Mouse (Mus musculus): ENCODE measurements around the gene Nav2.

Gene Nav2

DNA sequence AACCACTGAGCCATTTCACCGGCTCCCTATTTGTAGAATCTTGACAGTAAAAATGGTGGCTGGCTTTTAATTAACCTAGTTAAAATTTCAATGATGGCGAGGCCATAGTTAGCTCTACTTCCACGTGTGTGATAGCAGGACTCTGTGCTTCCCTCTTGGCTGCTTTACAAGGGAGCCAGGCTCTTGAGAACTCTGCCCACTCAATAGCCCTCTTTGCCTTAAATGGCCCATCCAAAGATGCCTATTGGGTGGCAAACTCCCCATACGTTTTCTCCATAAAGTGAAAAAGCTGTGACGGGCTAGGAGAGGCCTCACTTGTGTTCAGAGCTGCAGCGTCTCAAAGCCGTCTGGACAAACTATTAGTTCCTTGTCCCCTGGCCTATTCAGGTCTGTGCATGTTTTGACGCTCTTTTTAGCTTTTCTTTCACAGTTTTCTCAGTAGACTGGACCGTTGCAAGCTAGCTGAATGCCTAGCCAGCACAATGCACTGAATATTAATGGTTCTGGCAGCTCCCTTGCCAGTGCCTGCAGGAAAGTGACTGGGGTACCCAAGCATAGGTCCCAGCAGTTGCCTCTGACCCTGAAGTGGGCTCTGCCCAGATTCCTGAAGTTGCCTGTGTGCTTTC, 453.1 kb downstream of the Nav2 start:
- DNase-seq (ENCODE audit: low spot score): no peak

DNA sequence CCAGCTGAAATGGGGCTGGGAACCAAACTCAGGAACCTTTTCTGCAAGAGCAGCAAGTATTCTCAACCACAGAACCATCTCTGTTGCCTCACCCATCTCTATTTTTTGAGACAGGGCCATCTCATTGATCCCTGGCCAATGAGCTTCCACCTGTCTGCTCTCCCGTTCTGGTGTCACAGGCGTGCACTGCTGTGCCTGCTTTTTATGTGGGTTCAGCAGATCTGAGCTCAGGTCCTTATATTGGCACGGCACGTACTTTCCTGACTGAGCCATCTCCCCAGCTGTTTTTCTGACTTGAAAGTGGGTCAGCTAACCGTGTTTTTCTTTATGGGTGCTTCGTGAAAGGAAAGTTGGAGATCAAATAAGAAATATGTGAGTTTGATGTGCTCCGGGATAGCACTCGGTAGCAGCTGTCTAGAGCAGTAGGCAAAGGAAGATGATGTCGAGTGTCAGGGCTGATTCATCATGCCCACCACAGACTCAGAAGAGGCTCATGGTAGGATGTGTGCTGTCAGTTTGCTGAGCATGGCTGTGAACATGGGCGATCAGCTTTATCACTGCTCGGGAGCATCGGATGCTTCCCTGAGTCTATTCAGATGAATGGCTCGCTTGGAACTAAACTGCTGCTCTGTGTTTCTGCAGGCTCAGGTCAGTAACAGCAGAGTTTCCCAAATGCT, 456.1 kb downstream of the Nav2 start:
- no peak for DNase-seq (ENCODE audit: low spot score)

DNA sequence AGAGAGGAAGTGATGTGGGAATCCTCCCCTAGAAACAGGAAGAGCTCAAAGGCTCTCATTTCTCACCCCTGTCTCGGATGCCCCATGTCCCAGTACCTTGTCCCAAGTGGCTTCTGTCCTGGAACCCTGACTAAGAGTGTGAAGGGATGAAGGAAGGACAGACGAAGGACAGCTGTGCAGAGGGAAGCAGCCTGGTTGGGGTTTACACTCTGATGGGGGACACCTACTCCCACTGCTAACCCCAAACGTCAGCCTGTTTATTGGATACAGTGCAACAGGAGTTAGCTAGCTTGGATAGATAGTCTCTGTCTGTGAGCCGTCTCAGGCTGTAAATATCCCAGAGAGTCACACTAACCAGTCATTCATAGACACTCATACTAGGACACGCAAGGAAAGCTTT, 460.1 kb downstream of the Nav2 start:
- DNase-seq (ENCODE audit: low spot score): no peak

DNA sequence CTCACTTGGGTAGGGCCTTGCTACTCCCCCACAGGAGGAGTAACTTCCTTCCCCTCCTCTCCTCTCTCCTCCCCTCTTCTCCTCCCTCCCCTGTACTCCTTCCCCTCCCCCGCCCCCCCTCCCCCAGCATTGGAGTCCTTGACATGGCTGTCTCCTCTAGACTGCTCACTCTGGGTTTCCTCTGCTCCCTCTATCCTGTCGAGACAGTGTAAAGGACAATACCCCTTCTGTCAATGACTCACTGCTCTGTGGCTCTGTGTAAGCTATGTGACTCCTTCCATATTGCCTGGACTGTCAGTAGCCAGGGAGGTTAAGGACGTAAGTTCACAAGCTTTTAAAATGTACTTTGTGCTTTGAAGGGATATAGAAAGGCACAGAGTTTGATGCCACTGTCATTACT, 460.5 kb downstream of the Nav2 start:
- no peak for DNase-seq (ENCODE audit: low spot score)

DNA sequence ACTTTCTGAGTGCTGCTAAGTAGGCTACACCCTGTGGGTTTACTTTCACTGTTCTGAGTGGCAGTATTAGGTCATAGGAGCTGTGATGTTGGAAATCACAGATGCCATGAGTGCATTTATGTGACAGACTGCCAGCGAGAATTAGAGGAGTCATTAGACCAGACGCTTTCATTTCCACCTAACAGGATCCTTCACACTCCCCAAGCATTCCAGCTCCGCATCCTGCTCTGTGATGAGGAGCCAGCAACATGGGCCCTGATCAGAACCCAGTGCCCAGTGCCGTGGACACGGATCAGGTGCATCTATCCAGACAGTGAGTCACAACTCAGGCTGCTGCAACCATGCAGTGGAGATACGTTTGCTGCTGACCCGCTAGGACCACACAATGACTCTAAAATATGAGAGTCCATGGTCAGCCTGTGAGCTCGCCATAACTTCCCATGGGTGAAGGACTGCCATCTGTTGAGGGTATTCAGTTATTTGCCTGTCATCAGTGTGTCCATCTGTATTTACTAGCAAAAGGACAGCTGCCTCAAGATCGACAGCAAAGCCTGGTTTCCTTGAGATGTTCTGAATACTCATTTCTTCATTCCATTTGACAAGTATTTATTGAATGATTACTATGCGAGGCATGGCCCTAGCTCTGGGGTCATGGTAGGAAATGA, 461.4 kb downstream of the Nav2 start:
- no peak for DNase-seq (ENCODE audit: low spot score)

DNA sequence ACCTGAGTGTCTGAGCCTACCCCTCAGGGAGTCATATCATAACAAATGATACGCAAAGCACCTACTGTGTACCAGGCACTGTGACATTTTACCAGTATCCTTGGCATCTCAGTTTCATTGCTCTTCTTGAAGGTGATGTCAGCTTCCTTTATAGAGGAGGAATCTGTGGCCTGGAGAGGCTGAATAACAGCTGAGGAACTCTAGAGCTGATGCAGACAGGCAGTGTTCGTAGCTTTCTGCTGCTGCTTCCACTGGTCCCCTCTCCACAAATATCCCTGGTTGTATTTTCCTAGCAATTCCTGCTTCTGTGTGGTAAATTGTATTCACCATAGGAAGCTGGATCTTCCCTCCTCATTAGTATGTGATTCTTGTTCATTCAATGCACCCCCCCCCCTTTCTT, 462.8 kb downstream of the Nav2 start:
- DNase-seq (ENCODE audit: low spot score): no peak

DNA sequence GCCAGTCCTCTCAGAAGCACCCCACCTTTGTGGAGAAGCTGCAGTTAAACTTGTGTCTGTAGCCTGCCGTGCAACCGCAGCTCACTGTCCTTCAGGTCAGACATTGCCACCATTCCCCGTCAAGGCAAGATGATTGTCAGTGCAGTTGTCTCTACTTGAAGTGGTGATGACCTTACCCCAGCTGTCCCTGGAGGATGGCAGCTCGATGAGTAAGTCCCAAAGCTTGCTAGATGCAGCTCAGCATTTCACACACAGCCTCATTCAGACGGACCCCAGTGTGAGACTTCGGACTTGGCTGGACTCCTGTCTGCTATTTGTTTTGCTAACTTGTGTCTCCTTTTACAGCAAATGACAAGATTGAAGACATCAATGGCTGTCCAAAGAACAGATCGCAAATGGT, 463.5 kb downstream of the Nav2 start:
- no peak for DNase-seq (ENCODE audit: low spot score)

DNA sequence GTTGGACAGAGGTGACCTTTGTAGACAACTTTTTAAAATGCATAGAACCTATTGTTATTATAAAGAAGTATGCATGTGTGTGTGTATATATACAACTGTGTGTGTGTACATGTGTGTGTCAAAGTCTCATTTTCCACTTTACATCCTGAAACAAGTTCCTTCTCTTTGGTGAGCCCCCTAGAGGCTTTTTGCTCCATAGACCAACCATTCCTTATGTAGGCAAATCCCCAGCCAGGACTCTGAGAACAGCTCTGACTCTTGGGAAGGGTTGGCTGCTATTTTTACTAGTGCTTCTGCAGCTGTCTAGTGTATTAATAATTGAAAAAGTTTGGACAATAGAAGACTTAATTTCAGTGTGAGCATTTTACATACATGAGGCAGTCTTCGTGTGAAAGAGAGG, 464.7 kb downstream of the Nav2 start:
- no peak for DNase-seq (ENCODE audit: low spot score)

DNA sequence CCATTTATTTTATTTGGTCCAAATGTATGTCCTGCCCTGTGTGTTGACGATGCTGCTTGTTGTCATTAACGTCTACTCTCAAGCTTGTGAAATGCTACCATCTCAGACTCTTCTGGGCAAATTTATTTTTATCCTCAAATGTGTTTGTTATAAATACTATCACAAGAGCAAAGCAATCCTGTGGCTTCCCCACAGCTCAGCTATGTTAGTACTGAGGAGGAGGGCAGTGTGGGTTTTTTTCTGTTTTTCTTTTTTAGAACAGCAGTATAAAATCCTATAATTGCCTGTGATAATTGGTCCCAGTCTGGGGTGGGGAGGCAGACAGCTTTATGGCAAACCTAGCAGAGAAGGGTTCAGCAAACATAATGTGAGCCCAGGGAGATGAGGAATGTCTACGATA, 465.1 kb downstream of the Nav2 start:
- DNase-seq (ENCODE audit: low spot score): no peak

DNA sequence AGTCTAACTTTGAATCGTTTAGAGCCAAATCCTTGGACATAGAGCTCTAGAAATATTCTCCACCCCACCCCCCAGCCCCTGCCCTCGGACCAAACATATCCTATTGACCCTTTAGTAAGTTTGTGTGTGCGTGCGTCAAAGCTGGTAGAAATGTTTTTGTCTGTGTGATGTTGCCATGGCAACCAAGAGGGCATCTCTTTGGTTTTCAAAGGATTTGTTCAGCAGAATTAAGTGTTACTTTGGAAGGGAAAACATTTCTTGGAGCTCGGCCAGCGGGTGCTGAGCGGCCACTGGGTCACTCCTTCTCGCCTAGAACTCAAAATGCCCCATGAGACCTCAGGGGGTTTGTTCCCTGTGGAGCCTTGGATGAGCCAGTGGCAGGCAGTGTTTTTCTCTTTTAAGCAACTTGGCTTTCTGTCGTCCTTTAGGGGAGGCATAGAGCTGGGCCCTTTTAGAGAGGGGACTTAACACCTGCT, 467.0 kb downstream of the Nav2 start:
- DNase-seq (ENCODE audit: low spot score): no peak

DNA sequence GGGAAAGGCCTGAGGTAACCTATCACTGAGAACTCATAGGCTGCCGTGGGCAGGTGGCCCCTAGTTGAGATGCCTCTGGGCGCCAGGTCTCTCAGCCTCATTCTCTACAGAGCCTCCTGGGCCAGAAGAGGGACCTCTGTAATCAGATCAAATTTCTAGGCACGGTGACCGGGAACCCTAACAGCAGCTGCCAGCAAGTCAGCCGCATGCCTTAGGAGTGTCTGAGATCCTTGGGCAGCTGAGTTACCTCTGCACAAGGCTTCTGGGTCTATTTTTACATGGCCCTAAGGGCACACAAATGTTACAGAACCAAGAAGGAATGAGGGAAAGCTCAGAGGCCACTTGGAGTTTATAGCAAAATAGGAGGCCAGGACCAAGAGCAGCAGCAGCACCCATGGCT, 470.1 kb downstream of the Nav2 start:
- no peak for DNase-seq (ENCODE audit: low spot score)

DNA sequence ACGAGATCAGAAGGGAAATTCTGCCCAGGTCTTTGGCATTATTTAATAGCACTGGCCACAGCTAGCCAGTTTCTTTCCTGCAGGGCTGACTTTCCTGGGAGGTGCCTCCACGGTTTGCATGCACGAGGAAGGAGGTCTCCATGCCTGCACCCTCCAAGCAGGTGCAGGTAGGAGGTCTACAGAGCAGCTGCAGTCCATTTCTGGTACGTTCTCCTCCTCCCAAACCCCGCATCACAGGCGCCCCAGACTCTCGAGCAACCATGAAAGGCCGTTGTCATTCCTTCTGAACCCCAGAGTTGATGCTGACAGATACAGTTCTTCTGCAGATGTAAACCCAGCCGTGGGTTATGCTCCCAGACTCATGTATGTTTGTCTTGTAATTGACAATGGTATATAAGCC, 472.4 kb downstream of the Nav2 start:
- DNase-seq (ENCODE audit: low spot score): no peak

DNA sequence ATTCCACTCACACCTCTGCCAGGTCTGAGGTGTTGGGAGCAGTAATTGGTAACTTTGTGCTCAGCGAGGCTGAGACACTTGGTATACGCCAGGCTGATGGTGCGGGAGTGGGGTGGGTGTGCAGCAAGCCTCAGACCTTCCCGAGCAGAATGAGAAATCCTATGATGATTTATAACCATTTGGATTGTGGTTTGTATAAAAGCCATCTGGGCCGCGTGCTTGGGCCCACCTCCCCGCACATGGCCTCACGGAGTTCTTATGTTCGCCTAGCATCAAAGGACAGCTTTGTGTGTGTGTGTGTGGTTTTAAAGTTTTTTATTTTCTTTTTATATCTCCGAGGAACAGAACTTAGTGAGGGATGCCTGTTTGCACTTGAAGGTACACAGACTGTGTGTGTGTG, 474.4 kb downstream of the Nav2 start:
- DNase-seq (ENCODE audit: low spot score): no peak

DNA sequence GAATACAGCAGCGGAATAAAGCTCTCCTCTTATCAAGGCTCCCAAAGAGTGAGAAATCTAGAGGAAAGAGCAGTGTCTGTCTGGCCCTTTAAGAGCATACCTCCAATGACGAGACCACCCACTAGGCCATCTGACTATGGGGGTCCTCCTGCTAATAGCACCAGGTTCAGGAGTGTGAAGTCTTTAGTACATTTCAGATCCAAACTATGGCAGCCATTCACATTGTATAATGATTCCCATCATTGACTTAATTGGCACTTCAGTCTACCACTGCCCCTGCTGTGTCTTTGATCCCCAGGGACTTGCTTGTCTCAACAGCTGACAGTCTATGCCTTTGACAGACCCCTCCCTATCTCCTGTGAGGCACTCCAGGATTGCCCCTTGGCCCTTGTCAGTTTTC, 479.6 kb downstream of the Nav2 start:
- DNase-seq (ENCODE audit: low spot score): no peak

DNA sequence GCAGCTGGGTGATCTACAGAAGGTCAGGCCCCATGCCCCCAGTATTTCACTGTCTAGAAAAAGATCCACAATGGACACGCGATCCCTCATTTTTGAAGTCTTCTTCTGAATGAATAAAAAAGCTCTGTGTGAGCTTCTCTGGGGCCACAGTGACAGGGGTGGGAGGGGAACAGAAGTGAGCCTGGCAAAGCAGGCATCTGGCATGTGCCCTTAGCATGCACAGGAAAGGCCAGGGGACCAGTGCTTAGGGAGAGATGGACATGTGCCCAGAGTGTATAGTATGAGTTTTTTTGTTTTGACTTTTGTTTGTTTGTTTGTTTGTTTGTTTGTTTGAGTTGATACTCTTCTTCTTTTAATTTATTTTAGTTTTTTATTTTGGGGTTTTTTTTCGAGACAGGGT, 481.8 kb downstream of the Nav2 start:
- no peak for DNase-seq (ENCODE audit: low spot score)

DNA sequence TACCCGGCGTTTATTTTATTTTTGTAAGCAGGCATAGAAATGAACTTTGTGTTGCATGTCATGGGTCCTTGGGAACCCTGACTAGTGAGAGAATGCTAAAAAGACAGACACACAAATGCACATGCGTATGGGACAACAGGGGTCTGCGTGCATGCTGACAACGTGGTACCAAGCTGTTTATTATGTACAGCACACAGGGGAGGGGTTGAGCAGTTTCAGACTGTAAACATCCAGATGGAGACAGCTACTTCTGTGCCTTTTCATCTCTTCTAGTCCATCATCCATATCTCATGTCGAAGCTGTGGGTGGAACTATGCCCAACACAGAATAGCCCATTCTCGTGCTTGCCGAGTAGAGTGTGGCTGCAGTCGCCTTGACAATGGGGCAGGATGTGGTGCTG, 482.3 kb downstream of the Nav2 start:
- no peak for DNase-seq (ENCODE audit: low spot score)

DNA sequence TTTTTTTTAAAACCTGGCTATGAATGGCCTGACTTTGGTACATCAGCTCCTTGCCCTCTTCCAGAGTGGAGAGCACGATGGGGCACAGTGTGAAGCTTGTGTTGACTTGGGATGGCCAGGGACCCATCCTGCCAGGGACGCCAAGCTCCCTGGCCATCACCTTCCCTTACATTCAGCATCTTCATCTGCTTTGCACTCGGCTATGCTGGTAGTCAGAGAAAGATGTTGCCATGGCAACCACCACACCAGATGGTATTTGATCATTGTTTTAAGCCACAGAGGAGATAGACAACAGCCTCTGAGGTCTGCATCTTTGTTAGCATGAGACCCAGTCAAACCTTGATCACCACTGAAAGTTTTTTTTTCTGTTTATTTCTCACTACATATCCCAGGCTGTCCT, 483.7 kb downstream of the Nav2 start:
- DNase-seq (ENCODE audit: low spot score): no peak

DNA sequence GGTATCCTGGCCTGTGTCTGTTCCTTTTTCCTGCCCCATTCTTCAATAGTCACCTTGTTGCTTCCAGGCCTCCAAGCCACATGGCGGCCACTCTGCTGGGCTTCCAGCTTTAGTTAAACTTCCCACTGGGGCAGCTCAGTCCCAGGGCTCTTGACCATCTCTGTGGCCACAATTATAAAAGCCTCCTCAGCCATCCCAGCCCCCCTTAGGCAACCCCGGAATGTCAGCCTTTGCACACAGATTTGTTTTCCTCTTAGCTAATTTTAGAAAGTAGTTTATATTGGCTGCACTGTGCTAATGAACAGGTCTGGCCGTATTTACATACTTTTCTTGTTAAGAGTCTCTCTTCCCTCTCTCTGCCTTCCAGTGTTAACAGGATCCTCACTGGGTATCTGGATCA, 484.3 kb downstream of the Nav2 start:
- no peak for DNase-seq (ENCODE audit: low spot score)

DNA sequence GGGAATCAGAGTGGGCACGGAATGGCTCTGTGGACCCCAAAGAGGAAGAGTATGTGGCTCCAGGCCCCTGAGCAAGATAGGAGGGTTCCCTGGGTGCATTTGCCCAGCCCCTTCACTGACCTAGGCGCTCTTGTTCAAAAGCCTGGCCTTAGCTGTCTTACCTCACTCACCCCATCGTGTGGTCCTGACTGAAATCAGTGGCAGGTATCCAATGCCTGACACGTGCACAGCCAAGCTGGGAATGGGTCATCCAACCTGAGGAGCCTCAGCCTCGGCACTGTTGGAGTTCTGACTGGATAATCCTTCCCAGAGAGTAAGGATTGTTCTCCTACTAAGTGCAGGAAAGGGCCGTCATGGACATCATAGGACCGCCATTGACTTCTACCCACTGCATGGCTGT, 485.3 kb downstream of the Nav2 start:
- DNase-seq (ENCODE audit: low spot score): no peak

DNA sequence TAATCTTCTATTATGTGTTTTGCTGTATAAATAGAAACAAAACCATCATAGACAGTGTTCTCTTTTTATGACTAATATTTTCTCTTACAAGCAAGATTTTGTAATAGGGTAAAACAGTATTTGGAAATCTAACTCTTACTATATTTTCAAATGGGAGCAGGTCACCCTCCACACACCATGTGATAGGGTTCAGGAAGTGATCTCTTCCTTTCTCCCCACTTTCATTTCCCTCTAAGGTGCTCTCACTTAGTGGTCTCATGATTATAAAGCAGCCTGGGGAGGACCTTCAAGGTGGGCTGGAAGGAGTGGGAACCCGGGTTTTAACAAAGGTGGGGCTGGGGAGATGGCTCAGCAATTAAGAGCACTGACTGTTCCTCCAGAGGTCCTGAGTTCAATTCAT, 487.7 kb downstream of the Nav2 start:
- no peak for DNase-seq (ENCODE audit: low spot score)

DNA sequence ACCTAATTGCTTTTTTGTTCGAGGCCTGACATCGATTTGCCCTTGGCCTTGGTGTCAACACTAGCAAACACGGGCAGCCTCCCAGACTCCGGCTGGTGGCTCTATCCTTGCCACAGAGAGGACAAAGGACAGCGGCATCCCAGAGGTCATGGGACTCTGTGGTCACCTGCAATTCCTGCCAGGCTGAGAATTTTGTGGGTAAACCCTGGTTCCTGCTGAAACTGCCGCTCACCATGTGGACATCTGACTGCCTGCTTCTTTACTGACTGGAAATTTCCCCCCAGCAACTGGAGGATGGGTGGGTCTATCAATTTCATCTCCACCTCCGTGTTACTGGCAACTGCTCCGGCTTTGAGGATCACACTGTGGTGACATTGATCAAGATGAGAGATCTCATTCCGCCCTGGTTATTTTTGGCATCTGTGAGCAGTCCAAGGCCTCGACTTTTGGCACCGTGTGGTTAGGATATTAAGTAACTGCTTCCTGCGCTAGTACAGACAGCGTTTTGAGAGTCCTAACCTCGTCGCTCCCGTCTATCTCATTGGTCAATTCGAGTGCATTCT, 489.0 kb downstream of the Nav2 start:
- no peak for DNase-seq (ENCODE audit: low spot score)

DNA sequence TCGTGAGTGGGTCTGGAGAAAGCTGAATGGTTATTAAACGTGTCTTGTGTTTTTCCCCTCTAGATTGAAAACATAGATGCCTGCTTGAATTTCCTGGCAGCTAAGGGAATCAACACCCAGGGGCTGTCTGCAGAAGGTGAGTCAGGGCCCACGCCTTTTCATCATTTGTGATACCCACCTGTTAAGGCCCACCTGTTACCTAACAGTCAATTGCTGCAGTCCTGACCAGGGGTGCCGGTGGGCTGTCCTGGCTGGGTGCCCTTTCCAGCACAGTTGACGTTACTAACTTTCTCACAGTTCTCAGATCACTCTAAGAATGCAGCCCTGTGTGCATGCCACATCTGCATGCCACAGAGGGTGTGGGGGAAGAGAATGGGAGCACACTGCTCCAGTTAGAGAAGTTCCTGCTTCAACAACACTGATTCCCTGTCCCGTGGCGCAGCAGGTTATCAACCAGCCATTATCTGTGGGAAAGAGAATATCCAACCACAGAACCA, 489.6 kb downstream of the Nav2 start:
- no peak for DNase-seq (ENCODE audit: low spot score)

DNA sequence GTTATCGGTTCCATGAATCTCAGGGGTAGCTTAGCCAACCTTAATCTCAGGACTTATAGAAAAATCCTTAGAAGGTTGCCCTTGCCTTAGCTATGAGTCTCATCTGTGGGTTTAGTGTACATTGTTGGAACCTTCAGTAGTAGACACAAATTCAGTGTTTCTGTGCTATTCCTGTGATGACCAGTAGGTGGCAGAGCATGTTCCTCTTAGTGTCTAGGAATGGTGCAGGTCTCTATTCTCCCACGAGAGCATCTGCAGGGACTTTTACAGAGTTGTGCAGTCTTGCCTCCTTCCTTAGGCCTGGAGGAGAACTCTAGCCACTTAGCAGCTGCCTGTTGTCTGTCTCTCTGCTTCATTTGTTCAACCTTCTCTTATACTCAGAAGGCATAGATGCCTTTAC, 490.8 kb downstream of the Nav2 start:
- DNase-seq (ENCODE audit: low spot score): peak; percentile 40

Data from urinary bladder, postnatal 25 days (tissue).